Mouse (Mus musculus): Measurements from ENCODE around the gene Syne1. TPM values are rescaled to one million over a fixed set of nuclear protein-coding genes. Genes with fewer than 3 reads are reported as not detected.

Gene Syne1
- polyA plus RNA-seq, 1 experiment from 2014 or later = 6.2 TPM

DNA sequence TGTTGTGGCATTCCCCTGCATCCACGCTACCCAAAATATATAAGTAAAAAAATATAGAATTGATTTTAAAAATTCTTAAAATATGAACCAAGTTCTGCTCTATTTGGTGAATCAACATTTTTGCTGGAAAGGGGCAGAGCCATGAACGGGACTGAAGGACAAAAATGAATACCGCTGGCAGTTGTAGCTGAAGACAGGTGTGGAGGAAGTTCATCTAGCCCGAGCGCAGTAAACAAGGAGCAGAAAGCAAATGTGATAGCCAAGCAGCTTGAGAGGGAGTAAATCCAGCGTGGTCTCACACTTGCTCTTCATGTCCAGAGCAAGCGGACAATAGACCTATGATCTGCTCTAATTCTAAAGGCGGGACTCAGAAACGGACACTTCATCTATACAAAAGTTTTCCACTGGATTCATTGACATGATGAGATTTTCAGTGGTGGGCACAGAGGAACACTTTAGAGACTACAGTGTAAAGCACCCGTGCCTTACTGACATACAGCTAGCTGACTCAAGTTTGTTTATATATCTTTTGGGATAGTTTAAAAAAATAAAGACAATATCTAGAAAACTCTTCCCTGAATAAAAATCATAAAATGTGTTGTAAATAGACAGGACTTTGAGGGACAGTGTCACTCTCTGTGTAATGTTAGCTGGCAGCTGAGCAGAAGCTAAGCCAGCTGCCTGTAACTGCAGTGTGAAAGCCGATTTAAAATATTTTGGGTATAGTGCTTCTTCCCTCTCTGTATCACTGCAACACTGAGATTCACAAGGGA, 480.9 kb downstream of the Syne1 start:
- Histone ChIP-seq H3K27me3 (replicated peaks; ENCODE audit: insufficient read depth, low read length) (no peaks in the 10 kb centered on the region), H3K4me2 (replicated peaks; ENCODE audit: low read depth, low read length) (no peak overlapping the region), H3K9ac (replicated peaks; ENCODE audit: low read depth) (no peak overlapping the region), H3K9me3 (ENCODE audit: low read length) (no peaks in the 10 kb centered on the region), H3K4me3 (ENCODE audit: low read depth, low read length) (no peak overlapping the region), H3K27ac (ENCODE audit: low read length) (no peak overlapping the region), H3K36me3 (ENCODE audit: insufficient read depth, low read length) (no peaks in the 10 kb centered on the region), H3K4me1 (ENCODE audit: insufficient read depth, low read depth, low read length) (no peaks in the 10 kb centered on the region)
- DNase-seq (ENCODE audit: low spot score) (no peak), ATAC-seq (no peak)
- TF ChIP-seq EP300 (IDR thresholded peaks at IDR 0.05) = no peak
- TF ChIP-seq CTCF (IDR thresholded peaks at IDR 0.05) = no peak
- WGBS = 89% methylated on average over 11 of the region's 11 CpGs

DNA sequence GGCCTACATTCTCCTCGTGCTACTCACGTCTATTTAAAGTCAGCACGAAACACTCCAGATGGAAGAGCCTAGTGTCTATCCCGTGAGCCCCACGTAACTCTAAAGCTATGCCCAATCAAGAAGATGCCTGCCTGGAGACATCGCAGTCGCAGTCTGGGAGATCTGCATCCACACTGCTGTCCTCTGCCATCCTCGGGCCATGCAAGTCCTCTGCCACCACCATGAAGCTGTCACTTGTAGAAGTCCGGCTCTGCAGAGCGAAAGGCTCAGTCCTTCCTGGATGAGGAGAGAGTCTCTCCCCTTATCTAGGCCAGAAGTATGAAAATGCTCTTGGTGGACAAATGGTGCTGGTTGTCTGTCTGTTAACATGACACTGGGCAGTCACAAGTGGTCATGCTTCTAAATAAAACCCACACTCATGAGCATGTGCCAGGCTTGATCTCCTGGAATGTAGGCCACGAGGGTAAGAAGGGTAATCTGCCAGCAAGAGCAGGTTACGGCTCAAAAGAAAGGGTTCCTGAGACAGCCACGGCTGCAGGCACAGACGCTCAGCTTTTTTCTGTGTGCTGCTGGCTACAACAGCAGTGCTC, 482.5 kb downstream of the Syne1 start, which contains the start of gene Gm10097:
Gm10097 (plus strand) TSS at position 517 of the 590 bp plus-strand sequence.
- Histone ChIP-seq H3K27ac (ENCODE audit: low read length) (no peak within 1 kb of the TSS), H3K9me3 (ENCODE audit: low read length) (no peaks in the 10 kb centered on the region), H3K9ac (replicated peaks; ENCODE audit: low read depth) (no peak within 1 kb of the TSS), H3K4me3 (ENCODE audit: low read depth, low read length) (no peak within 1 kb of the TSS), H3K4me1 (ENCODE audit: insufficient read depth, low read depth, low read length) (no peaks in the 10 kb centered on the region), H3K36me3 (ENCODE audit: insufficient read depth, low read length) (no peaks in the 10 kb centered on the region), H3K27me3 (replicated peaks; ENCODE audit: insufficient read depth, low read length) (no peaks in the 10 kb centered on the region), H3K4me2 (replicated peaks; ENCODE audit: low read depth, low read length) (no peak within 1 kb of the TSS)
- no peak for DNase-seq (ENCODE audit: low spot score)
- WGBS = 78% methylated on average over 14 of the region's 14 CpGs
- ATAC-seq = no peak
- no peak for TF ChIP-seq EP300 (IDR thresholded peaks at IDR 0.05)
- TF ChIP-seq CTCF (IDR thresholded peaks at IDR 0.05) = no peak

DNA sequence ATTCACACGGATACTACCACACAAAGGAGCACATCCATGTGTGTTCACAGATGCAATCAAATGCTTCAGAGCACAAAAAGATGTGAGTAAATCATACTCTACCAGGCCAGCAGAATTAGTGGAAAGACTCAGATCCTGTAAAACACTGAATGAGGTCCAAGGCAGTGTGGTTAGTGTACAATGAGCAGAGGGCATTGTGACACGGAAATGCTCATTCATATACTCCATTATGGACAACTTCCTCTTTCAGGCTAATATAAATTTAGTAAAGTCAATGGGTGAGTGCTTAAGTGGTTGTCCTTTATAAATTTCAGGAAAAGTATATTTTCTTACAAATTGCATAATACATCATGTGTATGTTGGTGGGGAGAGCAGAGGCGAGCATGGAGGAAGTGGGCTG, 484.2 kb downstream of the Syne1 start:
- DNase-seq (ENCODE audit: low spot score) (no peak), ATAC-seq (no peak)
- TF ChIP-seq CTCF (IDR thresholded peaks at IDR 0.05) (no peak), EP300 (IDR thresholded peaks at IDR 0.05) (no peak)
- H3K4me2 ChIP-seq (replicated peaks; ENCODE audit: low read depth, low read length) = no peak overlapping the region
- H3K27ac ChIP-seq (ENCODE audit: low read length) = no peak overlapping the region
- no peaks in the 10 kb centered on the region for H3K36me3 ChIP-seq (ENCODE audit: insufficient read depth, low read length)
- 70% methylated on average over 3 of the region's 3 CpGs for WGBS
- H3K9ac ChIP-seq (replicated peaks; ENCODE audit: low read depth) = no peak overlapping the region
- H3K27me3 ChIP-seq (replicated peaks; ENCODE audit: insufficient read depth, low read length) = no peaks in the 10 kb centered on the region
- H3K9me3 ChIP-seq (ENCODE audit: low read length) = no peaks in the 10 kb centered on the region
- no peaks in the 10 kb centered on the region for H3K4me1 ChIP-seq (ENCODE audit: insufficient read depth, low read depth, low read length)
- no peak overlapping the region for H3K4me3 ChIP-seq (ENCODE audit: low read depth, low read length)

DNA sequence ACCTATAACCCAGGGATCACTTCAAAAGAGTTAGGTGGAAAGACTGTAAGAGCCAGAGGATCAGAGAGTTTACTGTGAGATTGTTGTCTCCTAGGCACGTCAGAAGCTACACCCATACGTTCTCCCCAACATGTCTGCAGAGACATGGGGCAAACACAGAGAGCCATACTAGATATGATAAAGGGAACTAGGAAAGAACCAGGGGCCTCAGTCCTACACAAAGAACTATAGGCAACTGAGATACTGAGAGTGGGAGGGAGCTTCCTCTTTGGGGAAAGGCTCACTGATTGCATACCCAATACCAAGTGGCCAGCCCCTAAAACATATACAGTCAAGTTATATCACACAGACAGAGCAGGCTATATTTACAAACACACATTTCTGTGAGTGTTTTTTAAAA, 491.3 kb downstream of the Syne1 start:
- 72% methylated on average over 2 of the region's 2 CpGs for WGBS
- no peaks in the 10 kb centered on the region for H3K4me1 ChIP-seq (ENCODE audit: insufficient read depth, low read depth, low read length)
- ATAC-seq = no peak
- H3K9me3 ChIP-seq (ENCODE audit: low read length) = no peaks in the 10 kb centered on the region
- H3K27me3 ChIP-seq (replicated peaks; ENCODE audit: insufficient read depth, low read length) = no peaks in the 10 kb centered on the region
- TF ChIP-seq CTCF (IDR thresholded peaks at IDR 0.05) (no peak), EP300 (IDR thresholded peaks at IDR 0.05) (no peak)
- DNase-seq (ENCODE audit: low spot score) = no peak
- no peaks in the 10 kb centered on the region for H3K36me3 ChIP-seq (ENCODE audit: insufficient read depth, low read length)
- H3K9ac ChIP-seq (replicated peaks; ENCODE audit: low read depth) = no peak overlapping the region
- no peak overlapping the region for H3K4me2 ChIP-seq (replicated peaks; ENCODE audit: low read depth, low read length)
- no peak overlapping the region for H3K4me3 ChIP-seq (ENCODE audit: low read depth, low read length)
- H3K27ac ChIP-seq (ENCODE audit: low read length) = no peak overlapping the region

DNA sequence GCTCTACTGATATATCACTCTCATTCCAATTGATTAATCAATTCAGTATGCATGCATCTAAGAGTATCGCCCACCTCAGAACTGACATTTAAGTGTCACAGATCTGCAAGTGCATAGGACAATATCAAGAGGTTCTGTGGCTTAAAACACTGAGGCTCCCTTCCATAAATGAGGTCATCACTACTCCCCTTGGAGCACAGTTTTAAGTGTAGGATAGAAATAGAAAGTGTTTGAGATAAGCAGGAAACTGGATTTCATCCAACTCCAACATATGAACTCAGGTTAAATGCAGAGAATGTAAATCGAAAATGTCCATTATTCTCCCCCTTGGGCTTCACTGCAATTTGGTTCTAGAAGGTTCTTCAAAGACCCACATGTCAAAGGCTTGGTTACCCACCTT, 492.4 kb downstream of the Syne1 start:
- Histone ChIP-seq H3K27ac (ENCODE audit: low read length) (no peak overlapping the region), H3K4me2 (replicated peaks; ENCODE audit: low read depth, low read length) (no peak overlapping the region), H3K9ac (replicated peaks; ENCODE audit: low read depth) (no peak overlapping the region), H3K4me3 (ENCODE audit: low read depth, low read length) (no peak overlapping the region), H3K9me3 (ENCODE audit: low read length) (no peaks in the 10 kb centered on the region), H3K36me3 (ENCODE audit: insufficient read depth, low read length) (no peaks in the 10 kb centered on the region), H3K27me3 (replicated peaks; ENCODE audit: insufficient read depth, low read length) (no peaks in the 10 kb centered on the region), H3K4me1 (ENCODE audit: insufficient read depth, low read depth, low read length) (no peaks in the 10 kb centered on the region)
- TF ChIP-seq CTCF (IDR thresholded peaks at IDR 0.05) (no peak), EP300 (IDR thresholded peaks at IDR 0.05) (no peak)
- DNase-seq (ENCODE audit: low spot score) (no peak), ATAC-seq (no peak)
- WGBS = 56% methylated on average over 2 of the region's 2 CpGs

DNA sequence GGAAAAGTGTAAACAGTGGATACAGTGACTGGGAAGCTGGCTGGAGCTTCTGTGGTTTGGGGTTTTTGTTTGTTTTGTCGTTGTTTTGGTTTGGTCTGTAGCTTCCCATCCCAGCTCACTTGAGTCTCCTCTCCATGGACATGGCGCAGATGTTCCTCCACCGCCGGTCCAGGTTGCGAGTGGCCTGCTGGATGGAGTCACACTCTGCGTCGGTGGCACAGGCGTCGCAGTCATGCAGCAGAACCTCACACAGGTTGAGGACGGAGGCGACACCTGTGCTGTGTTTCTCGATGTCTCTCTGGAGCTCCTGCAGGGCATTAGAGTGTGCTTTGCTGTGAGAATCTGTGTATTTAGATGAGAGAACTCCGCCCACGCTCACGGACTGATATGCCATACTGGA, 493.6 kb downstream of the Syne1 start:
- H3K27ac ChIP-seq (ENCODE audit: low read length) = no peak overlapping the region
- no peak for TF ChIP-seq CTCF (IDR thresholded peaks at IDR 0.05)
- no peak overlapping the region for H3K4me2 ChIP-seq (replicated peaks; ENCODE audit: low read depth, low read length)
- no peaks in the 10 kb centered on the region for H3K36me3 ChIP-seq (ENCODE audit: insufficient read depth, low read length)
- no peaks in the 10 kb centered on the region for H3K4me1 ChIP-seq (ENCODE audit: insufficient read depth, low read depth, low read length)
- ATAC-seq = no peak
- no peak overlapping the region for H3K9ac ChIP-seq (replicated peaks; ENCODE audit: low read depth)
- no peak overlapping the region for H3K4me3 ChIP-seq (ENCODE audit: low read depth, low read length)
- no peak for DNase-seq (ENCODE audit: low spot score)
- WGBS = 84% methylated on average over 15 of the region's 15 CpGs
- no peaks in the 10 kb centered on the region for H3K9me3 ChIP-seq (ENCODE audit: low read length)
- no peaks in the 10 kb centered on the region for H3K27me3 ChIP-seq (replicated peaks; ENCODE audit: insufficient read depth, low read length)
